Mouse (Mus musculus) limb, embryonic 15.5 days (tissue): ENCODE results near the gene Nfam1. TPM values are rescaled to one million over a fixed set of nuclear protein-coding genes. Genes with fewer than 3 reads are reported as not detected.
"Not testable (repeated sequence)": the region's sequence is repeated elsewhere in the genome, so short reads cannot be mapped to it uniquely, and the experiment has no call there.

Experiments
- ATAC-seq: fragments of 200-750 bp; cut with Nextera tagmentation; 2 replicates; pipeline ENCODE4 v1.8.0; 2017; ENCODE audit warnings: low read depth, moderate TSS enrichment; ENCODE audit not compliant: insufficient number of reproducible peaks, low FRiP score, low TSS enrichment
- H3K27ac ChIP-seq: fragments of 300-500 bp; sonication (generic); 2 replicates; pipeline ENCODE4 v1.5.1; 2015; ENCODE audit warnings: moderate library complexity, mild to moderate bottlenecking, inconsistent platforms
- H3K27me3 ChIP-seq: fragments of 300-500 bp; sonication (generic); 2 replicates; pipeline ENCODE4 v1.6.1; 2015; ENCODE audit warnings: inconsistent platforms
- H3K36me3 ChIP-seq: fragments of 300-500 bp; sonication (generic); 2 replicates; pipeline ENCODE4 v1.6.1; 2015; ENCODE audit warnings: inconsistent platforms
- H3K4me1 ChIP-seq: fragments of 300-500 bp; sonication (generic); 2 replicates; pipeline ENCODE4 v1.6.1; 2015; ENCODE audit warnings: inconsistent platforms
- H3K4me2 ChIP-seq: fragments of 300-500 bp; sonication (generic); 2 replicates; pipeline ENCODE4 v1.6.1; 2015; ENCODE audit warnings: mild to moderate bottlenecking, inconsistent platforms
- H3K4me3 ChIP-seq: fragments of 300-500 bp; sonication (generic); 2 replicates; pipeline ENCODE4 v1.5.1; 2015; ENCODE audit warnings: mild to moderate bottlenecking, inconsistent platforms
- H3K9ac ChIP-seq: fragments of 300-500 bp; sonication (generic); 2 replicates; pipeline ENCODE4 v1.6.1; 2015; ENCODE audit warnings: inconsistent platforms
- H3K9me3 ChIP-seq: fragments of 300-500 bp; sonication (generic); 2 replicates; pipeline ENCODE4 v1.6.1; 2016; ENCODE audit warnings: inconsistent platforms
- WGBS: fragments of 180-500 bp; shearing (Covaris S2); methylation state at CpG from one replicate; pipeline ENCODE4 v1.1.7; 2015; 5-methylcytosine and 5-hydroxymethylcytosine counted together
- polyA plus RNA-seq: library from polyadenylated mRNA; unstranded; fragments of >200 nt; fragmentation: Nextera tagmentation; extraction: Ambion mirVana; gene quantifications from 2 replicates; pipeline ENCODE4 v1.2.1, GENCODE M21; 2015

Gene Nfam1
- 4.7 and 5.2 TPM in 2 replicates for polyA plus RNA-seq

- H3K27me3 ChIP-seq = peaks cover 26% of the 10 kb centered on the region
- H3K9me3 ChIP-seq = no peaks in the 10 kb centered on the region
- H3K4me3 ChIP-seq = no peak within 1 kb of the TSS
- no peak within 1 kb of the TSS for H3K27ac ChIP-seq
- WGBS = 45% methylated on average over 17 of the region's 17 CpGs
- ATAC-seq = no peak
- no peak within 1 kb of the TSS for H3K4me2 ChIP-seq
- H3K4me1 ChIP-seq = peaks cover 52% of the 10 kb centered on the region
- no peak within 1 kb of the TSS for H3K9ac ChIP-seq
- H3K36me3 ChIP-seq = no peaks in the 10 kb centered on the region
These were observed at the start of gene Nfam1 for GRCm38 (mm10) chr15:83032981-83033541. TSS of gene Nfam1 (minus strand) at chr15:83033306.

GRCm38 (mm10) chr15:83075607-83076525, 42.8 kb upstream of the Nfam1 start:
- H3K9ac ChIP-seq = no peak overlapping the region
- WGBS = 54% methylated on average over 27 of the region's 27 CpGs
- H3K27me3 ChIP-seq = peaks cover 4% of the 10 kb centered on the region; the same call in 1 of the 2 replicates
- no peak overlapping the region for H3K4me3 ChIP-seq
- no peak overlapping the region for H3K27ac ChIP-seq
- peaks cover 4% of the 10 kb centered on the region for H3K4me1 ChIP-seq
- H3K36me3 ChIP-seq = no peaks in the 10 kb centered on the region
- no peak for ATAC-seq
- H3K4me2 ChIP-seq = no peak overlapping the region
- no peaks in the 10 kb centered on the region for H3K9me3 ChIP-seq

- Histone ChIP-seq H3K27ac (no peak overlapping the region), H3K4me2 (no peak overlapping the region)
- WGBS = 74% methylated on average over 4 of the region's 4 CpGs
These were observed 41.1 kb upstream of the Nfam1 start for GRCm38 (mm10) chr15:83074179-83074578.

GRCm38 (mm10) chr15:83071752-83072151, 38.6 kb upstream of the Nfam1 start:
- Histone ChIP-seq H3K4me3 (no peak overlapping the region), H3K9ac (no peak overlapping the region), H3K9me3 (no peaks in the 10 kb centered on the region), H3K4me1 (peaks cover 8% of the 10 kb centered on the region), H3K27ac (no peak overlapping the region), H3K4me2 (no peak overlapping the region), H3K27me3 (peaks cover 4% of the 10 kb centered on the region; the same call in 1 of the 2 replicates), H3K36me3 (no peaks in the 10 kb centered on the region)
- WGBS = 86% methylated on average over 5 of the region's 5 CpGs
- ATAC-seq = no peak

More at GRCm38 (mm10) chr15:83074179-83074578, 41.1 kb upstream of the Nfam1 start:
- no peaks in the 10 kb centered on the region for H3K36me3 ChIP-seq
- H3K9me3 ChIP-seq = no peaks in the 10 kb centered on the region
- H3K4me1 ChIP-seq = peaks cover 8% of the 10 kb centered on the region
- no peak overlapping the region for H3K9ac ChIP-seq
- peaks cover 4% of the 10 kb centered on the region; the same call in 1 of the 2 replicates for H3K27me3 ChIP-seq
- no peak overlapping the region for H3K4me3 ChIP-seq
- no peak for ATAC-seq

- no peak overlapping the region for H3K4me3 ChIP-seq
- WGBS = 29% methylated on average over 3 of the region's 3 CpGs
- no peaks in the 10 kb centered on the region for H3K27me3 ChIP-seq
- peaks cover 8% of the 10 kb centered on the region for H3K4me1 ChIP-seq
- no peaks in the 10 kb centered on the region for H3K36me3 ChIP-seq
- H3K27ac ChIP-seq = peak overlapping the region; percentile 33; the same call in 1 of the 2 replicates
- H3K9me3 ChIP-seq = no peaks in the 10 kb centered on the region
- no peak overlapping the region for H3K4me2 ChIP-seq
- no peak; the same call in 1 of the 2 replicates for ATAC-seq
- no peak overlapping the region for H3K9ac ChIP-seq
These were observed 37.8 kb upstream of the Nfam1 start for GRCm38 (mm10) chr15:83070942-83071341.

GRCm38 (mm10) chr15:83068270-83068669, 35.2 kb upstream of the Nfam1 start:
- Histone ChIP-seq H3K4me3 (no peak overlapping the region), H3K4me1 (peaks cover 12% of the 10 kb centered on the region), H3K9ac (no peak overlapping the region), H3K27ac (no peak overlapping the region), H3K36me3 (no peaks in the 10 kb centered on the region), H3K4me2 (no peak overlapping the region), H3K27me3 (no peaks in the 10 kb centered on the region), H3K9me3 (no peaks in the 10 kb centered on the region)
- no peak for ATAC-seq
- WGBS = 94% methylated on average over 5 of the region's 5 CpGs

- H3K4me1 ChIP-seq = peaks cover 9% of the 10 kb centered on the region; the same call in 1 of the 2 replicates
- WGBS = 35% methylated on average over 4 of the region's 4 CpGs
- no peak for ATAC-seq
- H3K4me3 ChIP-seq = no peak overlapping the region
- H3K9me3 ChIP-seq = no peaks in the 10 kb centered on the region
- H3K36me3 ChIP-seq = no peaks in the 10 kb centered on the region
- H3K27ac ChIP-seq = no peak overlapping the region
- no peaks in the 10 kb centered on the region for H3K27me3 ChIP-seq
- no peak overlapping the region for H3K4me2 ChIP-seq
- no peak overlapping the region for H3K9ac ChIP-seq
These were observed 32.4 kb upstream of the Nfam1 start for GRCm38 (mm10) chr15:83065543-83065942.

- not testable (repeated sequence) for H3K4me2 ChIP-seq, H3K4me3 ChIP-seq, ATAC-seq, H3K9me3 ChIP-seq, H3K27ac ChIP-seq, H3K9ac ChIP-seq, H3K27me3 ChIP-seq, H3K36me3 ChIP-seq, H3K4me1 ChIP-seq
- 86% methylated on average over 2 of the region's 2 CpGs for WGBS
These were observed 29.5 kb upstream of the Nfam1 start for GRCm38 (mm10) chr15:83062582-83062981.

GRCm38 (mm10) chr15:83061689-83062088, 28.6 kb upstream of the Nfam1 start:
- ATAC-seq = peak; percentile 62
- 11% methylated on average over 5 of the region's 5 CpGs for WGBS
- H3K9ac ChIP-seq = no peak overlapping the region

GRCm38 (mm10) chr15:83059233-83059660, 26.1 kb upstream of the Nfam1 start:
- Histone ChIP-seq H3K4me2 (no peak overlapping the region), H3K36me3 (no peaks in the 10 kb centered on the region), H3K9ac (no peak overlapping the region), H3K27ac (no peak overlapping the region), H3K4me1 (peaks cover 16% of the 10 kb centered on the region), H3K9me3 (no peaks in the 10 kb centered on the region), H3K27me3 (peaks cover 2% of the 10 kb centered on the region; the same call in 1 of the 2 replicates), H3K4me3 (no peak overlapping the region)
- ATAC-seq = no peak
- WGBS = 47% methylated on average over 5 of the region's 5 CpGs

More at GRCm38 (mm10) chr15:83061689-83062088, 28.6 kb upstream of the Nfam1 start:
- Histone ChIP-seq H3K4me2 (no peak overlapping the region), H3K4me1 (peaks cover 13% of the 10 kb centered on the region), H3K36me3 (no peaks in the 10 kb centered on the region), H3K27me3 (peaks cover under 1% of the 10 kb centered on the region; the same call in 1 of the 2 replicates), H3K4me3 (no peak overlapping the region), H3K9me3 (no peaks in the 10 kb centered on the region), H3K27ac (no peak overlapping the region)

- ATAC-seq = no peak
- Histone ChIP-seq H3K36me3 (no peaks in the 10 kb centered on the region), H3K9me3 (no peaks in the 10 kb centered on the region), H3K9ac (no peak overlapping the region), H3K27me3 (peaks cover 2% of the 10 kb centered on the region; the same call in 1 of the 2 replicates), H3K4me1 (peaks cover 21% of the 10 kb centered on the region), H3K4me2 (no peak overlapping the region), H3K4me3 (no peak overlapping the region), H3K27ac (no peak overlapping the region)
- 72% methylated on average over 8 of the region's 8 CpGs for WGBS
These were observed 24.4 kb upstream of the Nfam1 start for GRCm38 (mm10) chr15:83057533-83057932.
